Mouse (Mus musculus) lung, embryonic 14.5 days (tissue): ENCODE measurements at regions not wholly inside any gene's neighbourhood (a gene's known extent, or its start where the extent isn't known, plus 50 kb on each side); places are given as distances from the start of the nearest gene placed in this dataset.
A peak's percentile ranks its signal among the peaks of the same experiment; 100 is the strongest.
"Not testable (repeated sequence)": the region's sequence is repeated elsewhere in the genome, so short reads cannot be mapped to it uniquely, and the experiment has no call there.

ENCODE experiments used
- ATAC-seq: fragments of 200-750 bp; cut with Nextera tagmentation; 2 replicates; pipeline ENCODE4 v1.8.0; 2017; ENCODE audit warnings: mild to moderate bottlenecking, moderate TSS enrichment, moderate library complexity; ENCODE audit not compliant: insufficient read depth
- DNase-seq: peaks from one replicate; pipeline ENCODE4 v3.0.0-alpha.2; 2015
- H3K27ac ChIP-seq: fragments of 300-500 bp; sonication (generic); 2 replicates; pipeline ENCODE4 v1.5.1; 2014; ENCODE audit warnings: low read depth, mild to moderate bottlenecking, moderate library complexity
- H3K27me3 ChIP-seq: fragments of 300-500 bp; sonication (generic); 2 replicates; pipeline ENCODE4 v1.6.1; 2014; ENCODE audit warnings: low read length, control low read depth; ENCODE audit not compliant: insufficient read depth
- H3K36me3 ChIP-seq: fragments of 300-500 bp; sonication (generic); 2 replicates; pipeline ENCODE4 v1.6.1; 2014; ENCODE audit warnings: control low read depth; ENCODE audit not compliant: insufficient read depth
- H3K4me1 ChIP-seq: fragments of 300-500 bp; sonication (generic); 2 replicates; pipeline ENCODE4 v1.6.1; 2014; ENCODE audit warnings: antibody characterized with exemption, control low read depth; ENCODE audit not compliant: insufficient read depth
- H3K4me2 ChIP-seq: fragments of 300-500 bp; sonication (generic); 2 replicates; pipeline ENCODE4 v1.6.1; 2014; ENCODE audit warnings: mild to moderate bottlenecking
- H3K4me3 ChIP-seq: fragments of 300-500 bp; sonication (generic); 2 replicates; pipeline ENCODE4 v1.5.1; 2014; ENCODE audit warnings: low read depth, low read length
- H3K9ac ChIP-seq: fragments of 300-500 bp; sonication (generic); 2 replicates; pipeline ENCODE4 v1.6.1; 2014
- H3K9me3 ChIP-seq: fragments of 300-500 bp; sonication (generic); 2 replicates; pipeline ENCODE4 v1.6.1; 2016; ENCODE audit warnings: low read depth, low read length, control low read depth
- CTCF ChIP-seq: IDR thresholded peaks from 2 replicates; pipeline ENCODE4 v1.5.1; 2016; ENCODE audit warnings: antibody characterized with exemption, low read depth
- WGBS: fragments of 180-500 bp; shearing (Covaris S2); extraction: QIAGEN DNeasy Blood & Tissue Kit; methylation state at CpG from one replicate; pipeline ENCODE4 v1.1.7; 2014; 5-methylcytosine and 5-hydroxymethylcytosine counted together

- not testable (repeated sequence) for H3K36me3 ChIP-seq, H3K27ac ChIP-seq, H3K4me1 ChIP-seq, H3K27me3 ChIP-seq, H3K4me2 ChIP-seq, ATAC-seq, DNase-seq, H3K9ac ChIP-seq, H3K4me3 ChIP-seq, H3K9me3 ChIP-seq
- 55% methylated on average over 1 of the region's 1 CpGs for WGBS
Observed at GRCm38 (mm10) chr7:52732161-52732560, 716.6 kb upstream of the 1700015G11Rik start.

- no peaks in the 10 kb centered on the region for H3K36me3 ChIP-seq
- TF ChIP-seq CTCF, result no peak
- ATAC-seq, result no peak
- H3K9me3 ChIP-seq, result no peaks in the 10 kb centered on the region
- no peak for DNase-seq
- H3K4me2 ChIP-seq, result no peak overlapping the region
- H3K27ac ChIP-seq, result no peak overlapping the region
- H3K27me3 ChIP-seq, result no peaks in the 10 kb centered on the region
- H3K4me1 ChIP-seq, result no peaks in the 10 kb centered on the region
- no peak overlapping the region for H3K9ac ChIP-seq
- H3K4me3 ChIP-seq, result no peak overlapping the region
- 72% methylated on average over 2 of the region's 2 CpGs for WGBS
Observed at GRCm38 (mm10) chr7:52726236-52726905, 710.8 kb upstream of the 1700015G11Rik start.

- Histone ChIP-seq H3K4me2 (no peak overlapping the region), H3K9ac (no peak overlapping the region), H3K4me1 (no peaks in the 10 kb centered on the region), H3K36me3 (no peaks in the 10 kb centered on the region), H3K4me3 (no peak overlapping the region), H3K9me3 (no peaks in the 10 kb centered on the region), H3K27ac (no peak overlapping the region), H3K27me3 (no peaks in the 10 kb centered on the region)
- ATAC-seq (no peak), DNase-seq (no peak)
- WGBS, result 62% methylated on average over 3 of the region's 3 CpGs
- TF ChIP-seq CTCF, result no peak
Observed at GRCm38 (mm10) chr7:52702464-52703145, 687.1 kb upstream of the 1700015G11Rik start.

DNA sequence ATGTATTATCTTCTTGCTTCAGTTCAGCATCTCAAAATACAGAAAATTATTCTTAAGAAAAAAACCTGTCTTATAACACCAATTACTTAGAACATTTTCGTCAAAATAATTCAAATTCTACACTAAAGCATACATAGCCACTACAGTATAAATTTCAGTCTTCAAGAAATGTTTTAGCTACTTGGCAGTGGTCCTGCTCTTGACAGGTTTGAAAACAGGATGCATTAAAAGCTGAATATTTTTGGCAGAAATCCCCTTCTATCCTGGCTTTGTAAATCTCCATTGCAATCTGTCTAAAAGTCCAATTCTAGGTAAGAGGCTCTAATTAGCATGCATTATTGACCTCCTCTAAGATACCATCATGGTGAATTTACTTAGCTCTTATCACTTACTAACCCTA lies 652.8 kb upstream of the 1700015G11Rik start:
- peak; percentile 1 for DNase-seq
- no peak overlapping the region for H3K4me2 ChIP-seq

More for the DNA sequence above, 652.8 kb upstream of the 1700015G11Rik start:
- H3K9ac ChIP-seq, result no peak overlapping the region
- H3K9me3 ChIP-seq, result no peaks in the 10 kb centered on the region
- H3K27ac ChIP-seq, result no peak overlapping the region
- no peak for TF ChIP-seq CTCF
- no peak for ATAC-seq
- H3K27me3 ChIP-seq, result no peaks in the 10 kb centered on the region
- 76% methylated on average over 1 of the region's 1 CpGs for WGBS
- no peak overlapping the region for H3K4me3 ChIP-seq
- no peaks in the 10 kb centered on the region for H3K4me1 ChIP-seq
- H3K36me3 ChIP-seq, result no peaks in the 10 kb centered on the region
